Mouse (Mus musculus): Measurements from ENCODE around the gene Ipo9.

Ipo9 gene

DNA sequence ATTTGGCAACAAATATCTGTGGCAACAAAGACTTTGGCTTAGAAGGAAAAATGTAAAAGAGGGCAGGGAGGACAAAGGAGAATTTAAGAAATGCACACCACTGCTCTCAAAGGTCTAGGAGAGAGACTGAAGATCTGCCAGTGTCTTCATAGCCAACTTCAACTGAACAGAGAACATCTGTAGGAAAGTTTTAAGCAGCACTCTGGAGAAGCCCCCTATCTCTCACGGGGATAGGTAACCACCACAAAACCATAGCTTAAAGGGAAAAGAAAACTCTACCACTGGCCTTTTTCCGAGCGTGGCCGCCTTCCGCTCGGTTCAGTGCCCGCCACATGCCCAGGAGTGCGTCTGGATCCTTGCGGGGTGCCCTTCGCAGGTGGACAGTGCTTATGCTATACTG, 3.7 kb downstream of the Ipo9 start:
- no peak for DNase-seq

DNA sequence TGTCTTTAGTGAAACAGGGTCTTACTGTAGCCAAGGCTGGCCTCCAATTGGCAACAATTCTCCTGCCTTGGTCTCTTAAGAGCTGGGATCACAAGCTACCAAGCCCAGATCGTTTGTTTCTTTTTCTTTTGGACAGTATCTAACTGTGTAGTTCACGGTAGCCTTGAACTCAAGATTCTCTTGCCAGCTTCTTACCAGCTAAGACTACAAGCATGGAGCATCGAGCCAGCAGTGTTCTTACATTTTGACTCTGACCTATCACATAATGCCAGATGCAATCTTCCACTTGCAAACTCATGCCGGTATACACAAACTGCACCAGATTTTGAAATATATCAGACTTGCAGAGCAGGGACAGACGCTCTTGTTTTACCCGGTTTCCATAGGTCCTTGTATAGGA, 7.5 kb downstream of the Ipo9 start:
- no peak for DNase-seq

DNA sequence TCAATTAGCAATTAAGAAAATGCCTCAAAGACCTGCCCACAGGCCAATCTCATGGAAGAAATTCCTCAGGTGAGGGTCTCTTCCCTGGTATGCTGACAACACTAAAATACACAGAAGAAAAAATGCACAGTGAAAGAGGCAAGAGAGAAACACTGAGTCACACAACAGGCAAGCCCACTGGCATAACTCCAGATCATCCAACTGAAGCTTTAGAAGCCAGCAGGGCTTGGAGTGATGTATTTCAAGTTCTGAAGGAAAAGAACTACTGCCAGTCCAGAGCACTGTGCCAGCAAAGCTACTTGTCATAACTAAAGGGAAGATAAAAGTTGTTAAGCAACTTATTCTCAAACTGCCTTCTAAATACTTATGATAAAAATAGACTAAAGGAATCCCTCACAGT, 16.3 kb downstream of the Ipo9 start:
- peak; percentile 52 for DNase-seq

DNA sequence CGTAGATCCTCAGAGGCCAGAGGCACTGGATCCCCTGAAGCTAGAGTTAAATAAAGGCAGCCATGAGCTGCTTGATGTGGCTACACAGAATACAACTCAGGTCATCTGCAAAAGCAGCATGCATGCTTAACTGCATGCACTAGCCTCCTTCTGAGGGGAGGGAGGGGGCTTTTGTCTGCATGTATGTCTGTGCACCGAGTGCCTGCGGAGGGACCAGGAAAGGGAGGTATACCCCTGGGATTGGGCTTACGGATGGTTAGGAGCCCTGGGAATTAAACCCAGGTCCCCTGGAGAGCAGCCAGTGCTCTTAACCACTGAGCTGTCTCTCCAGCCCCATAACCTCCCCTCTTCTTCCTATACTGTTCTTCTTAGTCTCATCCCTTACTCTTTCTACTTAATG, 18.2 kb downstream of the Ipo9 start:
- no peak for DNase-seq

DNA sequence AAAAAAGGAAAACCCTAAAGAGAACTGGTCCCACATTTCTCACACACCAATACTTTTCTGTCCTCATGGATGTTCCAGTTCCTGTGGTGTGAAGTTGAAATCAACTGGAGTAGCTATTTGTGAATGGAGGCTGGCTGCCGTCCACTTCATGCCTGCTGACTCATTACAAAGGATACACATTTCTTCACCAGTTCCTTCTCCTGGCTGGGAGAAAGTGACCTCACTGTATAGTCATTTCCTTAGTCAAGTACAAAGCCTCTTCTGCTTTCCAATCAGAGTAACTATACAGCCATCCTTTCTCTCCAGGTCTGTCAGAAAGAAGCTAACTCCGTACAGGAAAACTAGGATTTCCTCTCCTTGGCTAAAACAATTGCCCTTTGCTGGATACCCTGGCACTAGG, 19.3 kb downstream of the Ipo9 start:
- DNase-seq: peak; percentile 82

DNA sequence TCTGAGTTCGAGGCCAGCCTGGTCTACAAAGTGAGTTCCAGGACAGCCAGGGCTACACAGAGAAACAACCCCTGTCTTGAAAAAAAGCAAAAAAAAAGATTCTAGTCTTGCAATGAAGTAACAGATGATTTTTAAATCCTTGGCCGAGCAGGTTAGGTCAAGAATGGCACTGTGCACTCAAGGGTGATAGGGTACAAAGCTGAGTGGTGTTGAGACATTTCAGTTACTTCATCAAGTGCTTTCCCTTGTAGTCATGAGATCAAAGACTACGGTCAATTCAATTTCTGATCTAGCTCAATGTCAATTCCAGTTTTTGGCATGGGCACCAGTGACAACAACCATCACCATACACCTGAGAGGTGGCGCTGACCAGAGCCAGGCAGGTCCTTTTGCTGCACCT, 21.3 kb downstream of the Ipo9 start:
- DNase-seq: no peak

DNA sequence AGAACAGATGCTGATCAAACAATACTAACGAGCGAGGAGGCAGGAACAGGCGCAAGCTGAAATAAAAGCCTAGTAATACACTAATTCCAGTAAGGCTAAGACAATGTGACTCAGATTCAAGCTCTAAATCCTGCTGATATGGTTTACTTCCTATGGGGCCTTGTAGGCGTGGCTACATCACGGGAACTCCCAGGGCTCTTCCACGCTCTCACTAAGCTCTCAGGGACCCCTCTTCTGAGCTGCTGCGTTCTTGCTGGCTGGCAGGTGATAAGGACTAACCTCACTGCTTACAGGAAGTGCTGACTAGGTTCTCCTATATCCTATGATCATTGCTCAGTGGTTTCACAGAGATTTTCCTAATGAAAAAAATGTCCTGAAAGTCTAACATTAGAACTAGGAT, 24.9 kb downstream of the Ipo9 start:
- no peak for DNase-seq

DNA sequence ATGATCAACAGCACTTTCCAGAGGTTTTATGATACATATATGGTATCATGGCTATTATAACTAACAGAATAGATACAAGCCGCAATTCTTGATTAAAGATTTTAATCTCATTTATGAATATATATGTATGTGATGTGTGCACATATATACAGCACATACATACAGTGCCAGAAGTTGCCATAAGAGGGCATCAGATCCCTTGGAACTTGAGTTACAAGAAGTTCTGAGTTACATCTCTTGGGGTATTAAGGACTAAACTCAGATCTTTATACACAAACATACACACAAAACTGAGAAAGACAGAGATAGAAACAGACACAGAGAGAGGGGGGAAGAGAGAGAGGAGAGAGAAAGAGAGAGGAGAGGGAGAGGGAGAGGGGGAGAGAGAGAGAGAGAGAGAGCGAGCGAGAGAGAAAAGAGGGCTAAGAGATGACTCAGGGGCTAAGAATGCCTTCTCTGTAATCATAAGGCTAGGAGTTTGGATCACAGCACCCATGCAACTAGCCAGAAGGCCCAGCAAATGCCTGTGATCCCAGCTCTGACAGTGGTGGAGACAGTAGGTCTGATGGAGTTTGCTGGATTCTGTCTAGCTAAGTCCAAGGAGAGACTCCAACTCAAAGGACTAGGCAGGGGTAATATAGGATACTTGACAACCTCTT, 28.7 kb downstream of the Ipo9 start:
- DNase-seq: no peak

DNA sequence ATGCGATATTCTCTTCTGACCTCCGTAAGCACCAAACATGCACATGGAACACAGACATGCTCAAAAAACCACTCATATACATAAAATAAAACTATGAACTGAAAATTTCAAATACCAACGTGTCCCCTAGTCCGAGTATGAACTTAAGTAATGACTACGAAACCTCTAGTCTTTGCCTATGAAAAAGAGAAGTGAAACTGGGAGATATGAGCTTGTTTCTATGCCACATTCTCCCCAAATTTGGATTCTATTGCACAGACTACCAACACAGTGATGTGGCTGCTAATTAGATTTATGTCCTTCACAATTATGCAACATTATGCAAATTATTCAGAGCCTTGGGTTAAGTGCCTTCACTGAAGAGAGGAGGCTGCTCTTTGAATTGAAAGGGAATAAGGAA, 30.8 kb downstream of the Ipo9 start:
- DNase-seq: no peak

DNA sequence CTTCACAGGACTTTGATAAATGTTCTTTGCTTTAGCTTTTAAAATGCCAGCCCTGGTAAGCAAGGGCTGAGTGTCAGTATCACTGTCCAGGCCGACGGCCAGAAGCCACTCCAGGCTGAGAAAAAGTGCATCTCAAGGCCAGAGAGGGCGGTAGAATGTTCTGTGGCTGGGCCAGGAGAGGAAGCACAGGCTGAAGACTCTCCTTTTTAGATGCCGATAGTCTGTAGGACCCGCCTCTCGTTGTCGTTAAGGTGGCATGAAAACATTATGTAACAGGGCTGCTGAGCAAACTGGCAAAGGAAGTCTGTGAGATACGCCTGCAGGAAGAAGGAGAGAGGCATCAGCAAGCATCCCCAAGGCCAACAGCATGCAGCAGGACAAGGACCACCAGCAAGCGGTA, 45.1 kb downstream of the Ipo9 start:
- no peak for DNase-seq

DNA sequence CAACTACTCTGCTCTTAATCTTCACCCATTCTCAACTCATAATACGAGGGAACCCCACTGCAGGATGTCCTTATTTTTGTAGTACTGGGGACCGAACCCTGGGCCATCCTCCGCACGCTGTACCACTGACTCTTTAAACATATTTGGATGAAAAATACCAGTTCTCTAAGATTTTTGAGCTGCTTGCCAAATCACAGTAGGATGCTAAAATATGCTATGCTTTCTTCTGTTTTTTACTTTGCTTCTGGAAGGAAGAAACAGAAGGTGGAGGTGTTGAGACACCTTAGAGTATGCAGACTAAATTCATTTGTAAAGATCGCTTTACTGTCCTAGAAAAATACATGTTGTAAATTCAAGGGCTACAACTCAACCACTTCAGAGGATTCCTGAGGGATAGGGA, 46.1 kb downstream of the Ipo9 start:
- DNase-seq: no peak

DNA sequence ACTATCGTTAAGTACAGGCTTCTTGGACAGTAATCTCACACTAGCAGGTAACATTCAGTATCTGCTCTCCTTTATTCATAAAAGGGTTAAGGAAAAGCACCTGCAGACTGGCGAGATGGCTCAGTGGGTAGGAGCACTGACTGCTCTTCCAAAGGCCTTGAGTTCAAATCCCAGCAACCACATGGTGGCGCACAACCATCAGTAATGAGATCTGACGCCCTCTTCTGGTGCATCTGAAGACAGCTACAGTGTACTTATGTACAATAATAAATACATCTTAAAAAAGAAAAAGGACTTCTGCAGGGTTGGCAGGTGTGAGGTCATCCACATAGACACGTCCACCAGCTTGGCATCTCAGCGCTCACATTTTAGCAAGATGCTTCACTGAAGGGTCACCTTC, 48.7 kb downstream of the Ipo9 start:
- DNase-seq: peak; percentile 40

DNA sequence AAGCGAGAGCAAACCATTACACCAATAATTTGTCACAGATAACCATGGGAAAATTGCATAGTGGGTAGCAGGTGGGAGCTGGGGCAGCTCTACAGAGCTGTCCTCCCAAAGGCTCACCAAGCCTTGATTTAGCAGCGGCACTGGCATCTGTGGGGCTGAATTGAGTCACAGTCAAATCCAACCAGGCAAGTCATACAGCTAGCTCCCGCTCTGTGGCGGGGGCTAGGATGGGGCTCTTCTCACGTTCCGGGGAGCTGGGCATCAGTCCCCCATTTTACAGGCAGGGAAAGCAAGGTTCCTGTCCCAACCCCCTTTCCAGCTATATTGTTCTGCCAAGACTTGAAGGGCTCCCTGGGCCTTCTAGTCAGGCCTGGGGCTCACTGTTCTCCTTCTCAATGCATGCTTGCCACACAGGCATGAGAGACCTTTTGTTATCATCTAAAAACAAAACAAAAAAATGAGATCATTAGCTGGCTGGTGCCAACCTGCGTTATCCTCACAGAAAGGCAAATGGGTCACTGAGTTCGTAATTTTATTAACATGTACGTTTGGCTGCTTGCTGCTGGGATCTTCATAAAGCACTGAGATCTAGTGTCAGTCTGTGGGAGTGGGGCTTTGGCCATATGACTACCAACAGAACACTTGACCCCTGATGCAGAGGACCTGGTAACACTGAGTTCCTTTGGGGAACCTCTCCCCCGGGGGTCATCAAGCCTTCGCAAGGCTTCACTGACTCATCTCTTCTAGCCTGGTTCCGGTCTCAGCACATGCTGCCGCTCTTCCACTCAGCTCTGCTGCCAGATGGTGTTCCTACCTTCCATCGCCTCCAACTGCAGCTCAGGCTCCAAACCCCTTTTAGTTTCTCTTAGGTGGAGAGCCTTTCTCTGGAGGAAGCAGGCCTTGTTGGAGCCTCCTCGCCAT, 50.0 kb downstream of the Ipo9 start:
- DNase-seq: no peak

DNA sequence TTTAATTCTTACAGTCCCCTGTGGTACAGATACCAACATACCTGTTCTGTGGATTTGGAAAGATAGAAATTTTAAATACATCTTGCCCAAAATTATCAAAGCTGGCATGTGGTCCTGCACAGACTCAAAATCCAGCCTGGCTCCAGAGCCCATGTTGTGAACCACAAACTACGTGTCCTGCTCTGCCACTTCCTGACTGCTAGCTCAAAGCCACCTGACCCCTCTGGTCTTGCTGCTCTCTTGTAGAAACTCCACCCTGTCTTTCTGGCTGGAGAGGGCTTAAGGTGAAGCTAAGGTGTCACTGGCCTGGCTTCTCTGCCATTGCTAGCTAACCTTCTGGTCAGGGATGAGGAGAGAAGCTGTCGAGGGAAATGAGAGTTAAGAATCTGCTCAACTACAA, 51.3 kb downstream of the Ipo9 start:
- no peak for DNase-seq

DNA sequence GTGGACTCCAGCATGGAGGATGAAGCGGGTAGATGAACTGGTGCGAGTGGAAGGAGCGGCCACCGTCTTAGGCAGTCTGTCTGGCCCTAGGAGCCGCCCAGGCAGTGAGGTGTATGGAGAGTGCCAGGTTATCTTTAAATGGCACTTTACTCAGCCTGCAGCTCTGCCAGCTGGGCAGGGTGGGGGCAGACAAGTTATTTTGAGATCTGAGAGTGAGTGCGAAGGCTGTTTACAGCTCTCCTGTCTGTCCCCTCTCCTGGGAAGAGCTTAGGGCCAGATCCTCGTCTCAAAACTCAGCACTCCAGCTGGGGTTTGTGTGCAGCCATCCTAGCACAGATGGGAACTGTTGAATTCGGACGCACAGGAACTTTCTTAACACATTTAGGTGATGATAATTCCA, 51.7 kb downstream of the Ipo9 start:
- DNase-seq: no peak

DNA sequence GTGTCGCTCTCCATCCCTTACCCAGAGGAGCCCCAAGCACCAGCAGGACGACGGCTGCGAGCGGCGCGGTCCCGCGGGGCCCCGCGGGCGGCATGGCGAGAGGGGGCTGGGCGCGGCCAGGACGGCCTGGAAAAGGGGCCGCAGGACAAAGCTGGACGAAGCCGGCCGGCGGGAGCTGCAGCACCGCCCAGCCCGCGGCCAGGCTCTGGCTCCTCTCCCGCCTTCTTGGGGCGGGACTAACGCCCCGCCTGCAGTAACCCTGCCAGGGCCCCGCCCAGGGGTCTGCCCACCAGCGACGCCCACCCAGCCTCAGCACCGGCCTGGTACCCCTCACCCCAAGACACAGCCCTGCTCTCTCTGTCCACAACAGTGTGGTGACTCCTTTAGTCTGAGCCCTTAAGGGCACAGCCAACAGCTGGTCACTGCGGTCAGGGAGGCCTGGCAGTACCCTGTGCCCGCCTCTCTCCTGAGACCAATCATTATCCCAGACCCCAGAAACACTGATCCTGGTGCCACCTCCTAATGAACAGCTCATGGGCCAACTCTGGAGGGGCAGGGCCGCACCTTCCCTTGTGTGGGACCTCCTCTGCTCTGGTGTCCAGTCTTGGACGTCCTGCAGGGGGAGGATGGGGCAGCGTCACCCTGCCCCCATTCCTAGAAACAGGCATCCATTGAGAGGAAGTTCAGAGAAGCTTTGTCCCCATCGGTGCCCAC, 55.3 kb downstream of the Ipo9 start, which contains the start of gene Shisa4:
Gene Shisa4 (minus strand): TSS at position 370 of the 714 bp plus-strand sequence.
- peak; percentile 86 for DNase-seq

DNA sequence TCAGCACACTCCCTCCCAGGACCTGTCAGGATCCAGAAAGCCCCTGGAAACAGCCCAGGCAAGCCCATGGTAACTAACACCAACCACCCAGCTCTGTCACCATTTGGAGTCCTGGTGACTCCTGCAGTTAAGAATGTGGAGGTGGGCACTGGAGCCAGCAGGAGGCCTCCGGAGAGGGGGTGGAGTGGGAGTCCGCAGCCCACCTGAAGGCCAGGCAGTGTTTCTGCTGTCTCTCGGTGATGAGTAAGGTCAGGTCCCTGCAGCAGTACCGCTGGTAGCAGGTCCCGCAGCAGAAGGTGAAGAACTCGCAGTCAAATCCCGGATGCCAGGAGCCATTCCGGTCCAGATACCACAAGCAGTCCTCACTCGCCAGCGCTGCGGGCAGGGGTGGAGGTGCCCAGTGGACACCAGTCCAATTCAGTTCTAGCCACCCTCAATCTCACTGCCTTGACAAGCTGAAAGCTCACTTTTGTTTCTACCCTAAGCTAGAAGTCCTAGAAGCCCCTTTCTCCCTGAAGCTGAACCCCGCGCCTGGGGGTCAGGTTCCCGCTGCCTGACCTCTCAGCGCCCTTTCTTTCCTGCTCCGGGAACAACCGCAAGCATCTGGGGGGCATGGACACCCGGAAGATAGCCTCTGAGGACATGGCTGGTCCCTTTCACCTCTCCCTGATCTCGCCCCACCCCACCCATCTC, 56.0 kb downstream of the Ipo9 start:
- peak; percentile 32 for DNase-seq

DNA sequence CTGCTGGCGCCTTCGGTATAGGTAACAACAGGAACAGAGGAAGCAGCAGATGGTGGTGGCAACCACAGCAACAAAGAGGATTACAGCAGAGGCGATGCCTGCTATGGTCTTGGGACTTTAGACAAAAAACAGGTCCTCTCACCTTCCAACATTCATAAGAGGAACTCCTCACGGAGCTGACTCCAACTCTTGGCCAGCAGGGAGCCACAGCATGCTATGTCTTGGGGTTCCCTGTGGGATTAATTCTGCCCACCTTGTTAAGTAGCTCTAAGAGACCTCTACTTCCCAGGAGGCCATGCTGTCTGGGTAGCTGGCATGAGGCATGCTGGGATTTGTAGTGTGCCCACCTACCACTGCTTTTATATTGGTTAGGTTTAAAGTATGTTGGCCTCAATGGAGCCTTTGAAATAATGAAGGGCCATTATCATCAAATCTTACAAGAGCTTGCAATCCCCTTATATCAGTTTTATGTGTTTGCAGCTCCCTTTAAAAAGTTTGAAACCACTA, 57.1 kb downstream of the Ipo9 start:
- DNase-seq: no peak

DNA sequence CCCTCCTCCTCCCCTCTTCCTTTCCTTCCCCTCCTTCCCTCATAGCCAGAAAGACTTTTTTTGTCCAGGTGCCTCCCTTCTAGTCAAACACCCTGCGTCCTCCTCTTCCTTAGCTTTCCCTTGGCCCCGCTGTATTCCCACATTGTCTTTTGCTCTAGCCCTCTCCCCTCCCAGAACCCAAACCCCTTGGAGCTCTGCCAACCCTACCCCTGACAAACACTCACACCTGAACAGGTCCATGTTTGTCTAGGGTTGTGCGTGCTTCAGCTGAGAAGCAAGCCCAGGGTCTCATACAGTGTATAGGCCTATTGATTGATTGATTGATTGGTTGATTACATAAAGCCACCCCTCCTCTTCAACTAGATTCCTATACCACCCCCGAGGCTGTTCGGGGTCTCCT, 60.9 kb downstream of the Ipo9 start:
- DNase-seq: no peak

DNA sequence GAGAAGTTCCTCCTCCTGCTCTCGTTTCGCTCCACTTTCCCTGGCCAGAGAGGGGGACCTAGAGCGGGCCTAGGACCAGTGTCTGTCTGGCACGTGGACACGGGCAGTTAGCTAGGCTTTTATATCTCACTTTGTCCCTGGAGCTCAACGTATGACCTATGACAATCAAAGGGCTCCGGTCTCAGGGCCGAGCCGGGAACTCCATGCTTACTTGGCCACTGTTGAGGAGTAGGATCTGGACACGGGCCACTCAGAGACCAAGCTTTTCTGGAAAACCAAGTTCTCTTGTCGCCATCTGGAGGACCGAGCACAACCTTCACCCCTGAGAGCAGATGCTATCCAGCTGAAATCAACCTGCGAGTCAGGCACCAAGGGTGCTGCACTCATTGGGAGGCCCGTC, 61.3 kb downstream of the Ipo9 start:
- peak; percentile 85 for DNase-seq

DNA sequence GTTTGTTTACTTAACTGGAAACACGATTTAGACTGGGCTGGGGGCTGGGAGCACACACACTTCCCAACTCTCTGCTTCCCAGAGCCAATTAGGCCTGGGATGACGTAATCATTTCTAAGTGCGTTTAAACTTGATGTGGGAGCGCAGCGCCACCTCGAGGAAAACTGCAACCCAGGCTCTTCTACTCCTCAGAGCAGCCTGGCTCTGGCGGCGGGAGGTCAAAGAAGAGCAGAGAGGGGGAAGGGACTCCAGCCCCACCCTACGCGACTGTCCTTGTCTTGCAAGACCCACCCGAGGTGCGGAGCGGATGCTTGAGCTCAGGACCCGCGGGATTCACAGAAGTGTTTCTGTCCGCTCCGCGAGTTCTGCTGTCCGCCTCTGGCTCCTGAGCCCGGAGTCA, 62.1 kb downstream of the Ipo9 start:
- DNase-seq: peak; percentile 93

DNA sequence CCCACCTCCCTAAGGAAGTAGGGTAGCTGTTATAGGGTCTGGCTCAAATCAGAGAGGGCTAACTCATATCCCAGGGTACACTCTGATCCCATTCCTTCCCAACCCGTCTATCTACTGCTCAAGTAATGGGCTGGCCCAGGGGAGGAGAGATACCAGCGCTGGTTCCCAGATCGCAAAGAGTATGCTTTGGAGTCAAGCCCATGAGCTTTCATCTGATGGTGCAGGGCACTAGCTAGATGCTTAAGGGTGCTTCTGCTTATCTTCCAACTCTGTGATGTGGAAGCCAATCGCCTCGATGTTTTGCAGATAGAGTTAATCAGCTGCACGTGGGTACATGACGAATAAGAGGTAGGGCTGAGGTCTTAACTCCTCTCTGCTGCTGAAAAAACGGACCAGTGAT, 62.7 kb downstream of the Ipo9 start:
- DNase-seq: no peak

DNA sequence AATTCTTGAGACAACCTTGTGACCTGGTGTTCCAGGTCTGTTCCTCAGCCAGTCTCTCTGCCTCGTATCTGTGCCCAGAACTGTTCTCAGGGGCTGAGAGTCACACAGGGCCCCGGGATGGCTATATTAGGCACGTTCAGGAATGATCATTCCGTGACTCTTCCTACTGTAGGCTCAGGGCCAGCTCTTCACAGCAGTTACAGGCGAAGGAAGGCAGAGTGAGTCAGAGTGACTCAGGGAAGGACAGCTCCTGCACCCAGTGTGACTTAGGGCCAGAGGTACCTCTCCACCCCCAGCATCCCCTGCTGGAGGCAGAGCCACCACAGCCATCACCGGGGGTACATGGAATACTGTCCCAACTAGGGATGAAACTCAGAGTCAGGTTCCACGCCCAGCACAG, 63.3 kb downstream of the Ipo9 start:
- DNase-seq: no peak
